Mouse (Mus musculus): ENCODE measurements around the gene Lbhd1. TPM values are rescaled to one million over a fixed set of nuclear protein-coding genes. Genes with fewer than 3 reads are reported as not detected.

The Lbhd1 gene
- total and polyA plus RNA-seq, 3 experiments: 15.5 to 123 (median 46.5) TPM

DNA sequence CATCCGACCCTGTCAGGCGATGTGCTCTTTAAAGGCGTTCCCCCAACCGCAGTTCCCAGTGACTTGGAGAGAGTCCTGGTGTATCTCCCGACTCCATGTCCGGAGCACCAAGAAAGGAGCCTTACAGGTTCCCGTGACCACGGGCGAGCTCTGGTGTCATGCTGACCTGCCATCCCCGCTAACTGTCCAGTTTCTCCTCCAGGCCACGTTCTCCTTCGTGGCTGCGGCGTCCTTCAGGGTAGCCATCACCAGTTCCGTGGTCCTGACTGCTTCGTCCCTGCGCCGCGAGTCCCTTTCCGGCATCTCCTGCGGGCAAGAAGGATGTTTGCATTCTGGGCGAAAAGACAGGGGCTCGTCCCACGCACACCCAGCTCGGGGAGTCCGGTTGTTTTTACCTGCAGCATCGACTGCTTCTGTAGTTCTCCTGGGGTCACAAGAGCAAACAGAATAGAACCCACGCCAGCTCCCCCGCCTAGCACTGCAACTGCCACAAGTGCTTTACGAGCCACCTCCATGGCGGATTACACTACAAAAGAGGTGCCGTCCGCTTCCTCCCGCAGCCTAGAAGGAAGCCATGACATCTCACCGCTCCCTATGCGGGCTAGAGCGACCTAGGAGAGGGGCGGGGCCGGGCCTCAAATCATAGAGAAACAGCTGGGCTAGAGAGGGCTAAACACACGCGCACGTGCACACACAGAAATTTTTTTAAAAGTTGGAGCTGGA lies 3.1 kb upstream of the Lbhd1 start, which contains the start of gene Uqcc3 (continued):
- TF ChIP-seq ELF1 (IDR thresholded peaks at IDR 0.05; ENCODE audit: low read depth, low read length): peak; percentile 71
- no peak for TF ChIP-seq TAL1 (IDR thresholded peaks at IDR 0.05; ENCODE audit: low read length)
- peak; percentile 94 for TF ChIP-seq TBP (IDR thresholded peaks at IDR 0.05; ENCODE audit: low read depth, low read length)
- no peak for TF ChIP-seq SMC3 (IDR thresholded peaks at IDR 0.05; ENCODE audit: low read depth, low read length)

DNA sequence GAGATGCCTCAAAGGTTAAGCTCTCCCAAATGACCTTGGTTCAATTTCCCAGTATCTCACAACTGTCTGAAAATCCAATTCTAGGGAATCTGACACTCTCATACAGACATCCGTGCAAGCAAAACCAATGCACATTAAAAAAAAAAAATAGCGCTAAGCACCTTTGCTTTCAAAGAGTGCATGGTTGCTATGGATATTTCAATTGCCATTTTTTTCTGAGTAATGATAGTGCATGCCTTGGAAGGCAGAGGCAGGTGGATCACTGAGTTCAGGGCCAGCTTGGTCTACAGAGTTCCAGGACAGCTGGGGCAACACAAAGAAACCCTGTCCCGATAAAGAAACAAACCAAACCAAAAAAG lies 2.5 kb upstream of the Lbhd1 start:
- TF ChIP-seq ZNF384 (IDR thresholded peaks at IDR 0.05; ENCODE audit: low read depth, low read length) (0 out of 2 replicates have a peak, but pooled peaks have one; percentile 4), HCFC1 (IDR thresholded peaks at IDR 0.05; ENCODE audit: low read depth, low read length) (no peak)
- Histone ChIP-seq H3K9ac (ENCODE audit: control insufficient read depth, low read depth, low read length, poor library complexity, severe bottlenecking) (peak overlapping the region; percentile 77), H3K36me3 (ENCODE audit: control insufficient read depth in 1 of 2, insufficient read depth in 2 of 2, low read length in 2 of 2) (peaks cover 0 to 6% of the 10 kb centered on the region in 2 experiments; a peak in 3 of 4 replicates), H3K4me1 (ENCODE audit: control insufficient read depth in 1 of 2, insufficient read depth in 2 of 2, low read length in 2 of 2) (0 out of 4 replicates have a peak, but pooled peaks cover 0 to 2% of the 10 kb centered on the region in 2 experiments), H3K27me3 (ENCODE audit: control insufficient read depth in 1 of 2, insufficient read depth in 2 of 2, low read length in 2 of 2) (no peaks in the 10 kb centered on the region), H3K27ac (ENCODE audit: control insufficient read depth, low read depth, low read length) (0 out of 2 replicates have a peak overlapping the region, but pooled peaks have one; percentile 3), H3K4me3 (ENCODE audit: control insufficient read depth in 1 of 2, insufficient read depth in 1 of 2, low read depth in 2 of 2, low read length in 2 of 2) (peak overlapping the region; percentile 62 to 82), H3K79me2 (ENCODE audit: control insufficient read depth, insufficient read depth, low read length, poor library complexity) (peaks cover 7% of the 10 kb centered on the region), H3K9me3 (replicated peaks; ENCODE audit: insufficient read depth, low read length) (no peaks in the 10 kb centered on the region)
- DNase-seq (ENCODE audit: low read depth, low spot score): no peak

DNA sequence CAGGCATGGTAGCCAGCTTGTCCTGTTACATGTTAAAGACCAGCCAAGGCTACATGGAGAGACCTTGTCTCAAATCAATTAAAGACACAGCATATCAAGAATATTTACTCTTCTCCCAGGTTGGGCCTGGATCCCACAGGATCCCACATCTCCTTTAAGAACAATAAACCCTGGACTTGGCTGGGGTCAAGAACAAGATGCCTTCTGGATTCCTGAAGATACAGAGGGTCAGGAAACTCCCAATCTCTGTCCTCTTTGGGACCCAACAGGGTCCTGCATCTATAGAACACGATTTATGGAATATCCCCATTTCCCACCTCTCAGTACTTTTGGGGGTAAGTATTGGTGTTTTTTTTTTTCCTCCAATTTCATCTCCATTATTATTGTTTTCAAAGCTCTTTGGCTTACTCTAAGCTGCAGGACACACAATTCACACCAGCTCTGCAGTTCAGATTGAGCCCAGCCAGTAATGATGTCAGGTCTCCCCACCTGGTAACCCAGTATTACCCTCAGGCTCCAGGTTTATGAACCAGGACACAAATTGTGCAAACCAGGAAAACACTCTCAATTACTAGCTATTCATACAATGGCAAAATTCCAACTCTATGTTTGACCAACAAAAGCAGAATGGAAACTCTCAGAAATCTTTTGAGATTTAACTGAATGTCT lies 3.5 kb downstream of the Lbhd1 start:
- no peaks in the 10 kb centered on the region for H3K27me3 ChIP-seq (ENCODE audit: control insufficient read depth in 1 of 2, insufficient read depth in 2 of 2, low read length in 2 of 2)
- H3K9me3 ChIP-seq (replicated peaks; ENCODE audit: insufficient read depth, low read length): no peaks in the 10 kb centered on the region
- H3K4me3 ChIP-seq (ENCODE audit: control insufficient read depth in 1 of 2, insufficient read depth in 1 of 2, low read depth in 2 of 2, low read length in 2 of 2): peak overlapping the region; percentile 75 to 85; a peak in 3 of 4 replicates
- H3K4me1 ChIP-seq (ENCODE audit: control insufficient read depth in 1 of 2, insufficient read depth in 2 of 2, low read length in 2 of 2): peaks cover 0 to 13% of the 10 kb centered on the region in 2 experiments; a peak in 1 of 4 replicates
- TF ChIP-seq ZNF384 (IDR thresholded peaks at IDR 0.05; ENCODE audit: low read depth, low read length) (no peak), HCFC1 (IDR thresholded peaks at IDR 0.05; ENCODE audit: low read depth, low read length) (peak; percentile 38; the same call in 1 of the 2 replicates), RCOR1 (IDR thresholded peaks at IDR 0.05; ENCODE audit: low read depth, low read length) (no peak; the same call in 1 of the 2 replicates), SMC3 (IDR thresholded peaks at IDR 0.05; ENCODE audit: low read depth, low read length) (peak; percentile 33), ZKSCAN1 (IDR thresholded peaks at IDR 0.05; ENCODE audit: low read depth, low read length) (no peak), MYB (IDR thresholded peaks at IDR 0.05; ENCODE audit: low read depth, low read length) (peak; percentile 32; the same call in 1 of the 2 replicates), POLR2AphosphoS2 (IDR thresholded peaks at IDR 0.05; ENCODE audit: low read length) (peak; percentile 97; the same call in 1 of the 2 replicates), POLR2A (IDR thresholded peaks at IDR 0.05; ENCODE audit: control insufficient read depth in 1 of 2, insufficient read depth in 1 of 2, low read depth in 1 of 2, low read length in 2 of 2, poor library complexity in 1 of 2) (no peak; a peak in 2 of 4 replicates), BHLHE40 (IDR thresholded peaks at IDR 0.05; ENCODE audit: borderline replicate concordance, low read depth, low read length) (peak; percentile 23; the same call in 1 of the 2 replicates), NELFE (IDR thresholded peaks at IDR 0.05; ENCODE audit: low read depth, low read length) (peak; percentile 47; the same call in 1 of the 2 replicates), MEF2A (IDR thresholded peaks at IDR 0.05; ENCODE audit: extremely low read depth, insufficient replicate concordance, low read depth, low read length, poor library complexity, severe bottlenecking) (no peak), ZMIZ1 (IDR thresholded peaks at IDR 0.05; ENCODE audit: low read depth, low read length) (peak; percentile 67), MAFK (IDR thresholded peaks at IDR 0.05; ENCODE audit: borderline replicate concordance, low read depth, low read length) (no peak), CHD2 (IDR thresholded peaks at IDR 0.05; ENCODE audit: low read length) (peak; percentile 54; the same call in 1 of the 2 replicates), MYC (IDR thresholded peaks at IDR 0.05; ENCODE audit: low read depth, low read length) (peak; percentile 12; the same call in 1 of the 2 replicates), SIN3A (IDR thresholded peaks at IDR 0.05; ENCODE audit: low read length) (peak; percentile 50)
- peak; percentile 66 for DNase-seq (ENCODE audit: low read depth, low spot score)
- peaks cover 26% of the 10 kb centered on the region for H3K79me2 ChIP-seq (ENCODE audit: control insufficient read depth, insufficient read depth, low read length, poor library complexity)
- peak overlapping the region; percentile 94 for H3K9ac ChIP-seq (ENCODE audit: control insufficient read depth, low read depth, low read length, poor library complexity, severe bottlenecking)
- peaks cover 0 to 30% of the 10 kb centered on the region in 2 experiments; a peak in 2 of 4 replicates for H3K36me3 ChIP-seq (ENCODE audit: control insufficient read depth in 1 of 2, insufficient read depth in 2 of 2, low read length in 2 of 2)
- peak overlapping the region; percentile 91 for H3K27ac ChIP-seq (ENCODE audit: control insufficient read depth, low read depth, low read length)
